Comparison of ENCODE assay signal across 10 mouse cellular contexts in the genomic region with DNA sequence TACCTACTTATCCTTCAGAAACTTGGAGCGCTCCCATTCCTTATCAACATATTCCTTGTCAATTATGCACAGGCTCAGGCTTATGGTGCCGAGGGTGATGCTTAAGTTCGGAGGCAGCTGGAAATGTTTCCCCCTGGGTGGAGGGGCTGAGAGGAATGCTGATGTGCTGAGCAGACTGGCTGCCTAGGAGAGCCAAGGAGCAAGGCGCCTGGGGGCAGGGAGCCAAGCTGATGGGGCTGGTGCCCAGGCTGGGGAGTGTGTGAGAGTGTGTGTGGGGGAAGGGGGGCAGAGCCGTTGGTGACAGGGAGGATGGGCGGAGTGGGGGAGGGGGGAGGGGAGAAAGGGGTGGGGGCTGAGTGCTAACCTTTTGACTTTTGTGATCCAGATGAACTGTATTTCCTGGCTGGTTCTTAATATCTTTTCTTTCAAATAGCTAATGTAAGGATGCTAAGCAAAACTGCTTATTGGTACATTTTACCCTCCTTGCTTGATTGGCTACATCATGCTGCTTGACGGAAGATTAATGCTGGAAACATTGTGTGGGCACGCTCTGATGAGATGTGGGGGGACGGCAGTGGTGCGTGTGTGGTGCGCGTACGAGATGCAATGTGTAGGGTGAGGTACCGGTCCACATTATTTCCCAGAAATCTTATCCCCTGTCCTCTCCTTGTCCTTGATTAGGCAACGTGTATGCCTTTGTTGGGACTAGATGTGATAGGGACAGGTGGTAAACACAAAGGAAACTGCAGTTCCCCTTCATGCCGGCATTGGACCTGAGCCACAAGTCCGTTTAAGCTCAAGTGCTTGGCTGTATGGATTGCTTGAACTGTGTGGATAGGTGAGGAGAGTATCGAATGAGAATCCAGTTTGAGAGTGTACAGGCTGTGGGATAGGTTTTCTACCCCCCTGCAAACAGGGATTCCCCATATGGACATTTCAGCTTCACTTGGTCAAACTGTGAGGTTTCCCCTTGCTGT. TPM values are rescaled to one million over a fixed set of nuclear protein-coding genes. Genes with fewer than 3 reads are reported as not detected.
DNase-seq lines count a peak whose midpoint lies in the region; ATAC-seq lines count a peak whose summit lies in the region.
"Had no signal": no experiment of that assay in that cellular context is flagged by ENCODE, and none has a peak within 500 bp of the region (broad histone marks: within the 10 kb centered on the region; RNA-seq: fewer than 3 reads in every experiment).

No protein-coding gene starts in this region.

- DNase-seq in ES-CJ7 (ENCODE audit: low read depth, low spot score), result peak; percentile 63
- peak; percentile 82 for DNase-seq in adipocyte (ENCODE audit: low spot score)
- DNase-seq in embryonic facial prominence, embryonic 14.5 days (ENCODE audit: low spot score), result peak; percentile 68
- DNase-seq in heart, postnatal 14 days, result peak; percentile 34 to 60
- peak; percentile 63 for DNase-seq in limb, embryonic 10.5 days (ENCODE audit: low spot score)
- DNase-seq in ovary, postnatal 36 days (ENCODE audit: low spot score), result peak; percentile 48
- DNase-seq in thymus, postnatal 4 days, result no peak
- DNase-seq in urinary bladder, adult 2 months (ENCODE audit: low spot score), result no peak

- H3K4me2 ChIP-seq in embryonic facial prominence, embryonic 14.5 days (ENCODE audit: low read depth, low read length), result 0 out of 2 replicates have a peak overlapping the region, but pooled peaks have one; percentile 0

- peaks cover 13% of the 10 kb centered on the region; the same call in 1 of the 2 replicates for H3K4me1 ChIP-seq in embryonic facial prominence, embryonic 14.5 days (ENCODE audit: control insufficient read depth, insufficient read depth, low read length)
- peaks cover 32% of the 10 kb centered on the region for H3K4me1 ChIP-seq in limb, embryonic 10.5 days

- no peaks in the 10 kb centered on the region for H3K9me3 ChIP-seq in embryonic facial prominence, embryonic 14.5 days (ENCODE audit: control insufficient read depth, low read length)
- no peaks in the 10 kb centered on the region for H3K9me3 ChIP-seq in limb, embryonic 10.5 days (replicated peaks)

- no peaks in the 10 kb centered on the region for H3K36me3 ChIP-seq in embryonic facial prominence, embryonic 14.5 days (ENCODE audit: control insufficient read depth, insufficient read depth, low read length)
- no peaks in the 10 kb centered on the region for H3K36me3 ChIP-seq in limb, embryonic 10.5 days

- no peak overlapping the region for H3K27ac ChIP-seq in embryonic facial prominence, embryonic 14.5 days (replicated peaks; ENCODE audit: low read depth, low read length)
- peak overlapping the region; percentile 28; the same call in 1 of the 2 replicates for H3K27ac ChIP-seq in limb, embryonic 10.5 days

- no peak overlapping the region for H3K9ac ChIP-seq in embryonic facial prominence, embryonic 14.5 days (ENCODE audit: low read depth, low read length)

- 37% methylated on average over 18 of the region's 18 CpGs for WGBS in embryonic facial prominence, embryonic 14.5 days
- WGBS in limb, embryonic 10.5 days, result 55% methylated on average over 18 of the region's 18 CpGs

- peak; percentile 86 for ATAC-seq in embryonic facial prominence, embryonic 14.5 days (ENCODE audit: low read depth)

- H3K27me3 ChIP-seq in embryonic facial prominence, embryonic 14.5 days (replicated peaks; ENCODE audit: control insufficient read depth, insufficient read depth, low read length), result 0 out of 2 replicates have a peak, but pooled peaks cover 3% of the 10 kb centered on the region
- no peaks in the 10 kb centered on the region for H3K27me3 ChIP-seq in limb, embryonic 10.5 days (ENCODE audit: low read depth, poor library complexity, severe bottlenecking)

- intact Hi-C loops in heart, postnatal 14 days (cut with DNase I), result no loop called here

- no peak overlapping the region for H3K4me3 ChIP-seq in embryonic facial prominence, embryonic 14.5 days (ENCODE audit: low read depth, low read length)
- H3K4me3 ChIP-seq in limb, embryonic 10.5 days, result no peak overlapping the region
- H3K4me3 ChIP-seq: myocyte had no signal

RNA-seq across cellular contexts. Expression of a gene that starts 25.5 kb away (rescaled TPM):
- polyA plus RNA-seq in embryonic facial prominence, embryonic 14.5 days (2014; fragmentation: Nextera tagmentation; extraction: Ambion mirVana), result 4.5 and 6.4 TPM in 2 replicates
- total RNA-seq in heart, postnatal 14 days (2021), result 1 to 10 TPM in 1 of 2 experiments, under 1 TPM in 1; 0.78 to 1.6 TPM
- polyA plus RNA-seq in limb, embryonic 10.5 days (2016; fragmentation: Nextera tagmentation; extraction: Ambion mirVana), result 3.1 and 5.5 TPM in 2 replicates
- polyA plus RNA-seq in urinary bladder, adult 2 months (2012; rRNA removed), result 0.62 and 0.90 TPM in 2 replicates
- total RNA-seq: hematopoietic stem cell, adult 5-6 weeks had no signal
- polyA plus RNA-seq: myocyte had no signal

Comparison
In these comparisons a context has a peak if more than half of its experiments do, and no peak if none do; other contexts are left out.
1. DNase-seq: peak in ES-CJ7 (single experiment), adipocyte (single experiment), embryonic facial prominence, embryonic 14.5 days (single experiment), heart, postnatal 14 days (2 of 2), limb, embryonic 10.5 days (single experiment) and ovary, postnatal 36 days (single experiment); none in thymus, postnatal 4 days (single experiment) and urinary bladder, adult 2 months (single experiment).